Mouse (Mus musculus) heart, adult 2 months (tissue): ENCODE data around the gene Mars2.

Experiments
- CTCF ChIP-seq: fragments of 200-600 bp; IDR thresholded peaks from 2 replicates; pipeline ENCODE4 v1.8.1; 2022; ENCODE audit warnings: antibody characterized with exemption, mild to moderate bottlenecking, moderate library complexity
- EP300 ChIP-seq: fragments of 200-500 bp; IDR thresholded peaks from 2 replicates; pipeline ENCODE4 v1.6.1; 2011; ENCODE audit warnings: low read depth, low read length, control low read depth; ENCODE audit not compliant: insufficient read depth

- TF ChIP-seq CTCF (no peak), EP300 (no peak)
Measured at GRCm38 (mm10) chr1:55193316-55193715, 43.7 kb upstream of the Mars2 start.
